Mouse (Mus musculus): ENCODE measurements around the gene B430305J03Rik. TPM values are rescaled to one million over a fixed set of nuclear protein-coding genes. Genes with fewer than 3 reads are reported as not detected.

The B430305J03Rik gene
- total RNA-seq (2012; rRNA removed) (not detected in 2 replicates), total RNA-seq (2014; rRNA removed) (not detected in 2 replicates), polyA plus RNA-seq (2012; ENCODE audit: insufficient read length, low read depth) (not detected in 2 replicates)

GRCm38 (mm10) chr3:61365779-61366373 lies at the start of gene B430305J03Rik:
Gene B430305J03Rik (minus strand): TSS chr3:61365951.
- dilution Hi-C loops (cut with MboI; ENCODE audit: extremely low pct_ligation_motif_present, extremely low pct_unique_long_range_greater_than_20kb, low sequenced_read_pairs) (no loop called here), in situ Hi-C loops (cut with MboI; ENCODE audit: low pct_ligation_motif_present, low pct_unique_long_range_greater_than_20kb, low sequenced_read_pairs) (no loop called here)
- no peak within 1 kb of the TSS for H3K9ac ChIP-seq (ENCODE audit: insufficient read depth, low read depth)
- no peaks in the 10 kb centered on the region for H3K79me2 ChIP-seq (replicated peaks; ENCODE audit: control insufficient read depth, extremely low read depth, insufficient read depth, poor library complexity, severe bottlenecking)
- no peaks in the 10 kb centered on the region for H3K36me3 ChIP-seq (replicated peaks in 1 of 2; ENCODE audit: control insufficient read depth in 1 of 2, insufficient read depth in 1 of 2, low read length in 1 of 2)
- H3K4me1 ChIP-seq (ENCODE audit: control insufficient read depth in 1 of 2, insufficient read depth in 2 of 2): no peaks in the 10 kb centered on the region
- peaks cover 48% of the 10 kb centered on the region for H3K9me3 ChIP-seq (replicated peaks; ENCODE audit: low read length)
- no peak for DNase-seq (ENCODE audit: extremely low read depth)
- no peak within 1 kb of the TSS for H3K27ac ChIP-seq (ENCODE audit: insufficient read depth, low read depth)
- no peaks in the 10 kb centered on the region for H3K27me3 ChIP-seq (replicated peaks)
- no peak within 1 kb of the TSS for H3K4me3 ChIP-seq (replicated peaks in 1 of 3; ENCODE audit: low read depth in 2 of 3, low read length in 2 of 3, poor library complexity in 1 of 3)
- no peak for TF ChIP-seq JUND (conservative IDR thresholded peaks at IDR 0.05; ENCODE audit: low read depth, low read length)
- H3K4me2 ChIP-seq (ENCODE audit: insufficient read depth, low read depth, poor library complexity, severe bottlenecking): no peak within 1 kb of the TSS

GRCm38 (mm10) chr3:61409683-61410082 lies 43.9 kb upstream of the B430305J03Rik start:
- dilution Hi-C loops (cut with MboI; ENCODE audit: extremely low pct_ligation_motif_present, extremely low pct_unique_long_range_greater_than_20kb, low sequenced_read_pairs) (no loop called here), in situ Hi-C loops (cut with MboI; ENCODE audit: low pct_ligation_motif_present, low pct_unique_long_range_greater_than_20kb, low sequenced_read_pairs) (no loop called here)
- H3K27ac ChIP-seq (ENCODE audit: insufficient read depth, low read depth): no peak overlapping the region
- H3K36me3 ChIP-seq (replicated peaks in 1 of 2; ENCODE audit: control insufficient read depth in 1 of 2, insufficient read depth in 1 of 2, low read length in 1 of 2): no peaks in the 10 kb centered on the region
- DNase-seq (ENCODE audit: extremely low read depth): no peak
- no peaks in the 10 kb centered on the region for H3K4me1 ChIP-seq (ENCODE audit: control insufficient read depth in 1 of 2, insufficient read depth in 2 of 2)
- no peaks in the 10 kb centered on the region for H3K27me3 ChIP-seq (replicated peaks)
- H3K79me2 ChIP-seq (replicated peaks; ENCODE audit: control insufficient read depth, extremely low read depth, insufficient read depth, poor library complexity, severe bottlenecking): no peaks in the 10 kb centered on the region
- no peak overlapping the region for H3K9ac ChIP-seq (ENCODE audit: insufficient read depth, low read depth)
- H3K4me2 ChIP-seq (ENCODE audit: insufficient read depth, low read depth, poor library complexity, severe bottlenecking): no peak overlapping the region
- peaks cover 33% of the 10 kb centered on the region for H3K9me3 ChIP-seq (replicated peaks; ENCODE audit: low read length)
- TF ChIP-seq HCFC1 (IDR thresholded peaks at IDR 0.05; ENCODE audit: low read depth, low read length): no peak
- TF ChIP-seq GABPA (IDR thresholded peaks at IDR 0.05; ENCODE audit: insufficient replicate concordance, low read depth, low read length): no peak
- H3K4me3 ChIP-seq (replicated peaks in 1 of 3; ENCODE audit: low read depth in 2 of 3, low read length in 2 of 3, poor library complexity in 1 of 3): no peak overlapping the region

DNA sequence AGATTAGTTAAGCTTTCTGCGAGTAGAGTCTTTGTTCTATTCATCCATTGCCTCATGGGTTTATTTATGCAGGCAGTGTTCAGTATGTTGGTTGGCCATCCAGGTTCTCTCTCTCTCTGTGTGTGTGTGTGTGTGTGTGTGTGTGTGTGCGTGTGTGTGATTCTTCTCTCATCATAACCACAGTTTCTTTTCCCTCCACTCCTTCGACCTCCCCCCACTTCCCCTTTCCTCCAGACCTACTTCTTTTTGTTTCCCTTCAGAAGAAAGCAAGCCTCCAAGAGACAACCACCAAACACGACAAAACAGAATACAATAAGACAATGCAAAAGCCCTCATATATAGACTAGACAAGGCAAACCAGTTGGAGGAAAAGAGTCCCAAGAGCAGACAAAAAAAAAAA lies 41.2 kb upstream of the B430305J03Rik start:
- Histone ChIP-seq H3K9ac (ENCODE audit: insufficient read depth, low read depth) (no peak overlapping the region), H3K4me2 (ENCODE audit: insufficient read depth, low read depth, poor library complexity, severe bottlenecking) (no peak overlapping the region), H3K27ac (ENCODE audit: insufficient read depth, low read depth) (no peak overlapping the region), H3K4me3 (replicated peaks in 1 of 3; ENCODE audit: low read depth in 2 of 3, low read length in 2 of 3, poor library complexity in 1 of 3) (no peak overlapping the region), H3K9me3 (replicated peaks; ENCODE audit: low read length) (peaks cover 35% of the 10 kb centered on the region), H3K36me3 (replicated peaks in 1 of 2; ENCODE audit: control insufficient read depth in 1 of 2, insufficient read depth in 1 of 2, low read length in 1 of 2) (no peaks in the 10 kb centered on the region), H3K79me2 (replicated peaks; ENCODE audit: control insufficient read depth, extremely low read depth, insufficient read depth, poor library complexity, severe bottlenecking) (no peaks in the 10 kb centered on the region), H3K27me3 (replicated peaks) (no peaks in the 10 kb centered on the region), H3K4me1 (ENCODE audit: control insufficient read depth in 1 of 2, insufficient read depth in 2 of 2) (no peaks in the 10 kb centered on the region)
- in situ Hi-C loops (cut with MboI; ENCODE audit: low pct_ligation_motif_present, low pct_unique_long_range_greater_than_20kb, low sequenced_read_pairs) (no loop called here), dilution Hi-C loops (cut with MboI; ENCODE audit: extremely low pct_ligation_motif_present, extremely low pct_unique_long_range_greater_than_20kb, low sequenced_read_pairs) (no loop called here)
- no peak for TF ChIP-seq MYC (IDR thresholded peaks at IDR 0.05; ENCODE audit: low read depth, low read length)
- TF ChIP-seq KAT2A (IDR thresholded peaks at IDR 0.05; ENCODE audit: insufficient replicate concordance, low read length): no peak
- no peak for TF ChIP-seq TCF12 (IDR thresholded peaks at IDR 0.05; ENCODE audit: low read depth, low read length)
- no peak for TF ChIP-seq SIN3A (IDR thresholded peaks at IDR 0.05; ENCODE audit: low read length)
- TF ChIP-seq NRF1 (IDR thresholded peaks at IDR 0.05; ENCODE audit: low read depth, low read length): no peak
- TF ChIP-seq RAD21 (IDR thresholded peaks at IDR 0.05; ENCODE audit: low read depth, low read length): no peak
- TF ChIP-seq CTCF (conservative IDR thresholded peaks at IDR 0.05 in 1 of 2, IDR thresholded peaks at IDR 0.05 in 1 of 2; ENCODE audit: low read depth in 2 of 2, low read length in 2 of 2): no peak
- TF ChIP-seq E2F4 (IDR thresholded peaks at IDR 0.05; ENCODE audit: insufficient replicate concordance, low read depth, low read length): no peak
- TF ChIP-seq CHD1 (IDR thresholded peaks at IDR 0.05; ENCODE audit: low read depth, low read length): no peak
- no peak for TF ChIP-seq MXI1 (IDR thresholded peaks at IDR 0.05; ENCODE audit: low read depth, low read length)
- no peak for TF ChIP-seq JUND (conservative IDR thresholded peaks at IDR 0.05; ENCODE audit: low read depth, low read length)
- TF ChIP-seq ZNF384 (IDR thresholded peaks at IDR 0.05; ENCODE audit: low read depth, low read length): no peak
- TF ChIP-seq CHD2 (IDR thresholded peaks at IDR 0.05; ENCODE audit: low read length): no peak
- no peak for TF ChIP-seq POLR2AphosphoS2 (IDR thresholded peaks at IDR 0.05; ENCODE audit: low read depth, low read length)
- TF ChIP-seq USF2 (conservative IDR thresholded peaks at IDR 0.05; ENCODE audit: low read depth, low read length): no peak
- TF ChIP-seq SMC3 (IDR thresholded peaks at IDR 0.05; ENCODE audit: low read depth, low read length): no peak
- TF ChIP-seq MAFK (IDR thresholded peaks at IDR 0.05; ENCODE audit: insufficient replicate concordance, low read length): no peak
- no peak for TF ChIP-seq MAX (IDR thresholded peaks at IDR 0.05; ENCODE audit: low read length)
- TF ChIP-seq ZMIZ1 (IDR thresholded peaks at IDR 0.05; ENCODE audit: low read depth, low read length): no peak
- DNase-seq (ENCODE audit: extremely low read depth): no peak

Measured in CH12.LX (cell line).